Mouse (Mus musculus): ENCODE measurements around the gene Hivep1.
A peak's percentile ranks its signal among the peaks of the same experiment; 100 is the strongest.

Gene Hivep1

DNA sequence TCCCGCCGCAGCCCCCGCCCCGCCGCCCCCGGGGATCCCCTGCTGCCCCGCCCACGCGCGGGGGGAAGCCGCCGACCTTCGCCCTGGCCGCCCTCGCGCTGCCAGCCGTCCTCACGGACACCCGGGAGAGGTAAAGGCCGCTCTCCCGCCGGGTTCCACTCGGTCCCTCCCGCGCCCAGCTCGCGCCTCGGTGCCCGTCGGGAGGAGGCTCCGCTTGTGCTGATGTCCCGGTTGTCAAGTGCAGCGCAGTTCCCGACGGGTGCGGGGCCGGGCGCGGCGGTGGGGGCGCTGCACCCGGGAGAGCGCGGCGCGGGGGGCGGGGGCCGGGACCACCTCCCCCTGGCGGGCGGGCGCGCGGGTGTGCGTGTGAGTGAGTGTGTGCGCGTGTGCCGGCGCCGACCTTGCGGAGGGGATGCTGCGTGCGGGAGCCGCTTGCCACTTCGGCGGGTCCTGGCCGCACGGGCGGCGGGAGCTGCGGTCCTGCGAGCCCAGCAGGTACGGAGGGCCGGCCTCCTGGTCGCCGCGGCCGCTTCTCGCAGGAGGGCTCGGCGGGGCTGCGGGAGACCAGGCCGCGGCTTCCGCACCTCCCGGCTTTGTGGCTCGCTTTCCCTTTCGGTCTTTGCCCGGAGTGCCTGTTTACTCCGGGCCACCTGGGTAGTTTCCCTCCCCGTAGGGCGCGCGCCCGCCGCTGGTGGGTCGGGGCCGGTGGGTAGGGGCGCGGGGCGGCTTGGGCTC, at the start of gene Hivep1:
TSS of gene Hivep1 (plus strand) at position 61 of the 735 bp plus-strand sequence.
- peak; percentile 81 for DNase-seq

DNA sequence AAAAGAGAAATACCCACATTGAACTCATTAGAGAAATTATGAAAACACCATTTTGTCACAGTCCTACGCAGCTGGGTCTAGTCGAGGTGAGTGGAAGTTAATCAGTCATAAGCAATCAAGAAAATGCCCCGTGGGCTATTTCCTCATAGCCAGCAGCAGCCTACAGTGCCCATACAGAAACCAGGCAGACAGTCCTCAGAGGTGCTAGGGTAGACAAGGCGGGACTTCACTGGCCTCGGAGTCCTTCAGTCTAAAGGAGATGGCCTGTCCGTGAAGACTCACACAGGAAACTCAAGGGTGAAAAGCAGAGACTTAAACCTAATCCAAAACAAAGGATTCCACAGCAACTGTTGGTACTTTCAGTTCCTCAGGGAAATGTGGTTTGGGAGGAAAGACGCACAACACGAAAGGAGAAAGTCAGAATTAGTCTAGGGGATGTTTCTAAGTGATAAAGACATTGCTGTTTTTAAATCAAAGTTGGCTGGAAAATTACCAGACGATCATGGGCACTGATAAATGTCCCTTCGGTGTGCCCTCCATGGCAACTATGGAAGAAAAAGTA, 36.3 kb upstream of the Hivep1 start:
- no peak for DNase-seq

DNA sequence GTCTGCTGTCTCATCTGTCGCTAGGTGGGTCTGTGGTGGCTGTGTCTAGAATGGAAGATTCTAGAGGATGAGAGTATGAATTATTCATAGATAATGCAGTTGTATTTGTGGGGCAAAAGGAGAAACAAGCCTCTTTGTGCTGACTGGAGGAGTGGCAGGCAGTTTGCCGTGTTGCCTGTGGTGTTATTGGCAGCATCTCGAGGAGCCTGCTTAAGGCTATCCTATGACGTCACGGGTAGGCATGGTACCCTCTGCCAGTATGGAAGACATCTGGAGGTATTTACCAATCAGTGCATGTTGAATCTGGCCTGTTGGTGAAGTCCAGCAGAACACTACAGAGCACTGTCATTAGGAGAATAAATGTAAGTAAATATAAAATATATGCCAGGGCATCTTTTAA, 35.6 kb upstream of the Hivep1 start:
- DNase-seq = no peak

DNA sequence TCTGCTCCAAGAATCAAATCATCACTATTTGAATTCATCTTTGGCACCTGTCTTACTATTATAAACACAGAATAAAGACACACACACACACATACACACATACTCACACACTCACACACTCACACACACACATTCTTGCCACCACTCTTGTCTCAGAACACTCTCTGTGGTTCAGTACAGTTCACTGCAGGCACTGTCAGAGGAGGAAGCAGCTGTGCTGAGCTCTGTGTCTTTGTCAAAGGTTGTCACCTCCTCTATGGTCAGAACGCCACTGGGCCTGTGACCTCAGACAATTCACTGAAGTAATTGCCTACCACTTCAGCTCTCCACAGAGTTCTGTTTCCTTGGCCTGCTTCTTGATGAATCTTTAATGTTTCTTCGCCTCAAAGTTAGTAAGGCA, 33.5 kb upstream of the Hivep1 start:
- no peak for DNase-seq

DNA sequence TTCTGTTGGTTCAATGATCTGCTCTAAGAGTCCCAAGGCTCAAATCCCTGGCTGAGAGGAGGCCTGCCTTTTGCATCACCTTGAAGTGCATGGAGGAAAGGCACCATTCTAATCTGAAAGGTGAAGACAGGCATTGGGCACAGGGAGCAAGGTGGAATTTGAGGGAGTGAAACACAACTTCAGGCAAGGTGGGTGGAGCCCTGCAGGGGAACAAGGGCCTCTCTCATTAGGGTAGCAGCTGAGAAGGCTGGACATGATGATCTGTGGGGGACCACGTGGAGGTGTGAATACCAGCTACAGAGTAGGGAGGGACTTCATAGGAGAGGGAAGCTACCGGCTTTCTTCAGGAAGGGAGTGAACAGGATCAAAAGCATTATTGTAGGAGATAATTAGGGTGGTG, 10.6 kb upstream of the Hivep1 start:
- no peak for DNase-seq

DNA sequence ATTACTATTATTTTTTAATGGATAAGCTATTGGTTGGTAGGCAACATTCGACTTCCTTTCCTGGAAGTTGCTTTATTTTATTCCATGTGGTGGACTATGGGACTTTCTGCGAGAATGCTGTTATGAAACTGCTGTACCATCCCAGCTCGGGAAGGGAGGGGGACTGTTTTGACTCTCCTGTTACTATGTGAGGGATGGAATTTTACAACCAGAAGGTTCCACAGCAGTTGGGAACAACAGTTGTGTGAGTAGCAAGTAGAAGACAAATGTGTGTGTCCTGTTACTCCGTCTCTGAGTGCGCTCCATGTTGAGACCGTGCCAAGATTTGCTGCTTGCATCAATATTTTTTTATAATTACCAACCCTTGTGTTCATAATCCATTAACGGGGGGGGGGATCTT, 8.4 kb upstream of the Hivep1 start:
- DNase-seq = no peak

DNA sequence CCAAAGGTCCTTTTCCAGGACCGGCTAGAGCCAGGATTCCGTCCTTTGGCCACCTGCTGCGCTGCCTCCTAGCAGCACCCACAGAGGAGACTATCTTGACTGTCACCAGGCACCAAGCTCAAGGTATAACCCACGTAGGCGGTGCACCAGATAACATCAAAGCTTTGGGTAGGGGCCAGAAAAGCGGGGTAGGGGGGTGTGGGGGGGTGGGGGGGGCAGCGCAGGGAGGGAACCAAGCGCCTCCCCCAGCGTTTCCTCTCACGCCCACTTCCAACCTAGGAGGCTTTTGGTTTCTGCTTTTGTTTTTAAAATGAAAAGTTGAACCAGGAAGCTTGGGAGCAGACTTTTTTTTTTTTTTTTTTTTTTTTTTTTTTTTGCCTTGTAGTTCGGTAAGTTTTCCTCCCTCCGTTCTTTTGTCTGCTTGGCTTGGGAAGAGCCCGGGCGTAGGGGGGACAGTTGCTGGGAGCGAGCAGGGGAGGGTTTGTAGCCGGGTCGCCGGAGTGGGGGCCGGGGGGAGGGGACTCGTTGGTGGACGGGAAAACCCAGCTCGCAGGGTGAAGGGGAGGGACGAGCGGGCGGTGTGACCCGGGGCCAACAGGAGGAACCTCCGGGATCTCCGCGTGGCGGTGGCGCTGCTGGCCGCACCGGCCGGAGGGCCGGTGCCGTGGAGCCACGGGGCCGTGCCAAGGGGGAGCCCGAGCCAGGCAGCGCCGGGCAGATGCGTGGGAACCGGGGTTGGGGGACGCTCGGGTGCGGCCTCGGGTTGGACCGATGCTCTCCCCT, 2.6 kb upstream of the Hivep1 start:
- peak; percentile 85 for DNase-seq

DNA sequence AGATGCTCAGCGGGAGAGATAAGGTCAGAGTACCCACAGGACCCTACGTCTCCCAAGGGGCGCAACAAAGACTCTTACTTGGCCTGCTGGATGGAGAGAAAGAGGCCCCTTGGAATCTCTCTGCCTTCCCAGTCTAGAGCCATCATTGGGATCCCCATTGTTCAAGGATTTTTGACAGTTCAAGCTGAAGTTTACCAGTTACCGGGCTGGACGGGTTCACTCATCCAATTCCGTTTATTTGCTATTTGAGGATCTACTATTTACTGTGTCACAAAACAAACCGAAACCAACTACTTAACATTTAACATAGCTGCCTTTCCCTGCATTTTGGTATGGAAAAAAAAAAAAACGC, 2.1 kb upstream of the Hivep1 start:
- no peak for DNase-seq

DNA sequence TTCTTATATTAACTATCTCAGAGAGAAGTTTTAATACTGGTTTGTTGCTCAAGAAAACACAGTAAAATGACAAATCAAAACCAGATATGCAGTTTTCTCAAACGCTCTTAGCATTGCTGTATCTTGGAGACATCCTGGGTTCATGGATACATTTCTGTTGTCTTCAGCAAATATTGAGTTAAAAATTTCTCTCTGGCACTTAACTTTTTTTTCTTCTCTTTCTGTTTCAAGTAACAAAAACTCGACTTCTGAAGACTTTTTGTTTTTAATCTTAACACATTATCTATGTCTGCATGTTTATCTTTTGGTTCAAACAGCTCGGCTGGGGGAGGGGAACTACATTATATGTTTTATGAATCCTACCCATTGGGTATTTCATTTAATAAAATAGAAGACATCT, 1.7 kb upstream of the Hivep1 start:
- no peak for DNase-seq

DNA sequence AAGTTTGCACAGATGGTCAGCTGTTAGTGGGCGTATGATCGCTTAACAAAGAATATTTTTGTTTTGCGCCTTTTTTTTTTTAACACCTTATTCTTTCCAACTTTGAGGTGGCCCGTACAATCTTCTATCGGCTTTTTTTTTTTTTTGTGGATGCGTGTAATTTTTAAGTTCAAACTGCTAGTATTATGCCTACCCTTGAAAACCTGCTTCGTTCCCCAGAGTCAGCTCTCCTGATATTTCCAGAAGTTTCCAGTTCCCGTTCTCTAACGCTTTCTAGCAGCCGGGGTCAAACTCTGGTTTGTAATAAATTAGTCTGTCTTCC, 980 bp upstream of the Hivep1 start:
- DNase-seq = no peak

DNA sequence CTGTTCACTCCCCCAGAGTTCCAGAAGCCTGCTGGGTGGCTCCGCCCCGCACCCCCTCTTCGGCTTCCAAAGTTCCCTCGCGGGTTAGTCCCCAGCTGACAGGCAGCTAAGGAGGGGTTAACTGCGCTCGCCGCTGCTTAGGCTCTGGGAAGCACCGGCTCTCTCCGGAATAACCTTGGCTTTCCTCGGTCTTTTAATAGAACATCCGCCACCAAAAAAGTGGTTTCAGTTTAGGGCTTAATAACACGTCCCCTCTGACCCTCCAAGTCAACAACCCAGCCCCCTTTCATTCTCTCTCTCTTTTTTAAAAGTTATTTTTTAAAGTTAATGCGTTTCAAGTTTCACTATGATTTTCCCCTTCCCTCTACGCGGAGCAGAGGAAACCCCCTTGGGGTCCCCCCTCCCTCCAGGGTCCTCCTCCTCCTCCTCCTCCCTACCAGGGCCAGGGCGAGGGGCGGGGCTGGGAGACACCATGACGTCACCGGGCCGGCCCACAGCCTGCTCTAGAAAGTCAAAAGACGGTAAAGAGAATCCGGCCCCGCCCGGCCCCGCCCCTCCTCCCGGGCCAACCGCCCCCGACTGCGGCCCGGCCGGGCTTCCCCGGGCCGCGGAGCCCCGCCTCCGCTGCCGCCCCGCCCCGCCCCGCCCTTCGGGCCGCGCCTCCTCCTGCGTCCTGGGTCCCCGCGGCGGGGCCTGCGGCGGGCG, 467 bp upstream of the Hivep1 start:
- DNase-seq = peak; percentile 98

DNA sequence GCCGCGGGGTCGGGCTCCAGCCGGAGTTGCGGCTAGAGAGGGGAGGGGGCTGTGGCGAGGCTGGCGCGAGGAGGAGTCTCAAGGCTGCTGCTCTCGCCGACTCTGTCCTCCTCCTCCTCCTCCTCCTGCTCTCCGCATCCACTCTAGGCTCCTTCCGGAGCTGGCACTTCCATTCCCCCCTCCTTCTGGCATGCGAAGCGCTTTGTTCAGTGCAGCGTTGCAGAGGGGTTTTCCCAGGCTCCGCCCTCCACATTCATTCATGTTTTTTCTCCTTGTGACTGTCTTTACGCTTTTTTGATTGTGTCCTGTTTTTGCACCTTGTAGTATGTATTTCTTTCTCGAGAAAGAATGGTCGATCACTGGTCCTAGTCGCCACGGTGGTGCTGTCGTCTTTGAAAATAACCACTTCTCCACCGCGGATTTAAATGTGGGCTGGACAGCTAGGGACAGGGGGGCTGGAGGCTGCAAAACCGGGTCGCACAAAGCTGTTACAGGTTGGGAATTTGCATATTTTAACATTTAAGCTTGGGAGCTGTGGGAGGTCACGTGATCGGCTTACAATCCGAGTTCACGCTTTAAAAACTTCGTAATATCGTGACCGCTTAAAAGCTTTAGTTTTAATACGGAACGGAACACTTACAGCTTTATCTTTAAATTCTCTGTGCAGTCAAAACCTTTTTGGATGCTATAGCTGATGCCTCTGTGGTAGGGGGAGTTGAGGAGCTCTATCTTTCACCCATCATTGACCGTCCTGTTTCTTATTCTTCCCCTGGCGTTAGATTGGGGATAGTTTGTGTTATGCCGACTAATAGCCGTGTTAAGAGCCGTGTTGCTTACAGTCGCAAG, 1.1 kb downstream of the Hivep1 start:
- DNase-seq = peak; percentile 73

DNA sequence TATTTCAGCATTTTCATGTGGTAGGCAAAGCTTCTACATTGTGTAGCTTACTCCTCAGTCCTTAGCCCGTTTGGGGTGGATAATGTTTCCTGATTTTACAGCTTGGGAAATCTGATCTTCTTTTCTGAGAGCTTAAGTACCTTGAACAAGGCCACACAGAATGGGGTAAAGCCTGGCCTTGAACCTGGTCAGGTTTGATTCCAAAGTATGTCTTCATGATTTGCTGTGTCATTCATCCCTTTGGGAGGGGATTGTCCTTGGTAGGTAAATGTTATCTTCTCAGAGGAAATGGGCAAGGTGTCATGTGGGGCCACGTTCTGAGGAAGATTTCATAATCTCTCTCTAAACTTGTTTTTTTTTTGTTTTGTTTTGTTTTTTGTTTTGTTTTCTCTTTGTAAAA, 1.8 kb downstream of the Hivep1 start:
- DNase-seq = no peak

DNA sequence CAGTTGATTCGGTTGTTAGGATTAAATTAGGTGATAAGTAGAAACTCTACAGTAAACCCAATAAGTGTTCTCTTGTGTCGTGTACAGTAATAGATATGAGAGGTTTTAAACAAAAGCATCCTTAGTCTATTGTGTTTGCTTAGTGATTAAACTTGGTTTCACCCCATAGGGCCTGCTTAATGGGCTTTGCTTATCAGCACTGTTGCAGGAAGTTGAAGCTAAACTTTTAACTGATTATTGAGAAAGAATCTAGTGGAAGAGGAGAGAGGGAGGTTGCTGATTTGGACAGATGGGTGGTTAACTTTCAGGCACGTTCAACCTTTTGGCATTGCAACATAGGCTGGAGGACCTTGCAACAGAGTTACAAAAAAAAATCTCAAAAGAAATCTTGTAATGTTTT, 2.3 kb downstream of the Hivep1 start:
- DNase-seq = no peak

DNA sequence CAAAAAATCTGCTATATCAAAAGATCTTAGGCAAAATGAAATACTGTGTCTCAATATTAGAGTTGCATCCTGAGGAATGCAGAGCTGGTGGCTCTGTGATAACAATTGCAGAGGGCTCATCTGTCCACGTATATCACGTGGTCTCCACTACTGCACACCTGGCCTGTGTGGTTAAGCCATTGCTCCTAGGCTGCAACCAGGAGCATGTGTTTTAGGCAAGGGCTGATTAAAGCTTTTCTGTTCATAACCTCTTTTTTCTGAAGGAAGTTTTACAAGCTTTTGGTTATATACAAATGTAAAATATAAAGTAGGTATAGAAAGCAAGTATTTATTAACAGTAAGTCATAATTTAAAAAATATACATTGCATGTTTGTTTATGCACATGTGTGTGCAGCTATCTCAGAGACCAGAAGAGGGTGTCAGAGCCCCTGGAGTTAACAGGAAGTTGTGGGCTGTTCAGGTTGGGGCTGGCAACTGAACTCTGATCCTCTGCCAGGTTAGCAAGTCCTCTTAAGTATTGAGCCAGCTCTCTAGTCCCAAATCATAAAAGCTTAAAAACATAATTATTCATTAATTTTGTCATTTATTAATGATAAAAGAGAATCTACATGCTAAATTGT, 5.0 kb downstream of the Hivep1 start:
- DNase-seq = no peak

DNA sequence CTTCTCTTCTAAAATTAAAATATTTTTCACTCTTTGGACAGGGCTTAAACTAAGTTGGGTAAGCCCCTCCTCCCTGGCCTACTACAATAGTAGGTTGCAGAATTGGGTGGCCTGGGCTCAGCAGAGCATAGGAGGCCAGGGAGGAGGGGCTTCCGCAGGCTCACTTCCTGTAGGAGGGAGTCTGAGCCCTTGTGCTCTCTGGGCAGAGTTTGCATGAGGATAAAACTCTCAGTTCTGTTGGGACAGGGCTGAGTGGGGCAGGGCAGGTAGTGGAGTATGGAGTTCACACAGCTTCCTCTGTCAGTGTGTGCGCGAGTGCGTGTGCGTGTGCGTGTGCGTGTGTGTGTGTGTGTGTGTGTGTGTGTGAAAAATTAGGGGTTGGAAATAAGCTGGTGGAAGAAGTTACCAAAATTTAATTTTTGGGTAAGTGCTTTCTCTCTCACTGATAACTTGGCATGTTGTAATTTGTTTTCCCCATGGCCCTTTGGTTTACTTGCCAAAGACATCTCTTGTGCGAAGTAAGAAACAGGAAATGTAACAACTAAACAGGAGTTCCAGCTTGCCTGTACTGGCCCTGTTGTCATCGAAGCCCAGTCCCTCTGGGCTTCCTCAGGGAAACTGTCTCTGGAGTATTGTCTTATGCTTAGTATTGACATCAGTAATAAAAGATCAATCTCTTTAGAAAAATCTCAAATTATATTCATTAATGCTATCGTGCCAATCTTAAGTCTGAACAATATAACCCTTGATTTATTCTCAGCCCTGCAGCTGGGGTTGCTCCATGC, 9.2 kb downstream of the Hivep1 start:
- DNase-seq = no peak

DNA sequence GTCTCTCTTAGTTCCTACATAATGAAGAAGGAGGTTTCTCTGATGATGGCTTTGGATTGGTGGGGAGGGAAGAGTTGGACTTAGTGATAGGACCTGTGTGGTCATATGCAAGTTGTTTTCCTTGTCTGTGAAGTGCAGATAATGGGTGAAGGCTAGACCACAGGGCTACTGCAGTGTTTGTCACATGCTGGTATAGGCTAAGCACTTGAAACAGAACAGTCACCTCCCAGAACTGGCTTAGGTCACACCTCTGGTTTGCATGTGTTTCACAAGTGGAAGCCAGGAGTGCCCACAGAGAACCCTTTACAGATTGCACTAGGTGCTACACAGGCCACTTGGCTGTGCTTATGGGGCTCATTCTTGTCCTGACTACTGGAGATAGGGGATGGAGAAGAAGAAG, 12.4 kb downstream of the Hivep1 start:
- DNase-seq = no peak

DNA sequence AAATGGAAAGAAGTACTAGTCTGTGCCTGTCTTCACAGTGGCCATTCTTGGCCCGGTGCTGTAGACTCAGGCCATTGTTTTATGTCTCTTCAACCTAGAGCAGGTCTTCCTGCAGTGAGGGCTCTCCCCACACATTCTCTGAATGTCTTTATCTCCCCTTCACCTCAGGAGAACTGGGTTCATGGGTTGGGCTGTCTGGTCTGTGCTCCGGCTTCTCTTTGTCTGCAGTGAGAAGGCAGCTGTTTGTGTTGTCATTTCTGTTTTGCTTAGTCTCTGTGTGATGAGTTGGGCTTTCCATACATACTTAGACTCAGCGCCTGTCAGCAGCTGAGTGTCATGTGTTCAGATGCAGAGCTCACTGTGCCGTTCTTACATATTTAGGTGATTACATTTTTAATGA, 18.4 kb downstream of the Hivep1 start:
- DNase-seq = no peak

DNA sequence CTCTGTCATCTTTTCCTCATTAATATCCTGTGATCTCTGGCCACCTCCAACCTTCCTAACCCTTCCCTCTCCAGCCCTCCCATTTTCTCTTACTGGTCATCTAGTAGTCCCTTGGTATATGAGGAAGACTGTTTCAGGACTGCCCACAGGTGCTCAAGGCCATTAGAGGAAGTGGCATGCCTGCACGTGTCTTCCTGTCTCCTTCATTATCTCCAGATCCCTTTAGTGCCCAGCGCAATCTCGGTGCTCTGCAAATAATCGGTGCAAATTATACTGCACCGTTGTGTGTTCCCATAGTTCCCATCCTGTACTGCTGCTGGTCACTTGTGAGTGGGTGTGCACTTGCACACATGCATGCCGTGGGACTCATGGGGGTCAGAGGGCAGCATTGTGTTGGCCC, 19.2 kb downstream of the Hivep1 start:
- no peak for DNase-seq

DNA sequence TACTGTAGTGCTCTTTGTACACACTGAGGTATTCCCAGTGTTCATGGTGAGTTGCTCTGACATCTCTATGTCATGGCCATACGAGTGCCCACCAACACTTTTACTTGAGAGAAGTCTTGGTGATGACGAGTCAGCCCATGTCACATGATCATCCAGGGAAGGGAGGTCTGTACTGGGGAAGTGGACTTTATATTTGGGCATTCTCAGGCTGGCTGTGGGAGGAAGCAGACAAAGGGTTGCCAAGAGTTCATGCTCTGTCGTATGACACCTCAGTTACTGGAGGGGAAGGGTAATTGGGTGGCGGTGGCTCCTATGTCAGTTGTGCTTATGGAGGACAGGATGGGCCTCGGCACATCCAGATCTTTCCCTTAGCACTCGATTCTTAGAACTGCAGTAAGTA, 21.5 kb downstream of the Hivep1 start:
- DNase-seq = no peak

DNA sequence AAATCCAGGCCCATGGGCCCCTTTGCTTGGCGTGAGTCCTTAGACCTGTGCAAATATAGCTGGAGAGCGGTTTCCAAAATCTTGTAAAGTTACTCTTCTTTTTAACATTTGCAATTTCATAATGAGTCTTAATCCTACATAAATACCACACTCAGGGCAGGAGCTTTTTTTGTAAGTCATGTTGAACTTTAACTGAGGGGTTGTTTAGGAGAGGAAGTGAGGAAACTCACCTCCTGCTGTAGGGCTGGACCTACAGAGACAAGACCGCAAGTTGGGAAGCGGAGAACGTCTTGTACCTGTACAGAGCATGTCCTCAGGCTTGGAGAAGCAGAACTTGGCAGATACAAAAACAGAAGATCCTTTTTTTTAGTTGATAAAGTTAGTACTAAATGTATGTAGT, 23.7 kb downstream of the Hivep1 start:
- no peak for DNase-seq
